Mouse (Mus musculus) kidney, adult 2 months (tissue): ENCODE data around the gene Ppm1h. TPM values are rescaled to one million over a fixed set of nuclear protein-coding genes. Genes with fewer than 3 reads are reported as not detected.

Experiments used
- DNase-seq: peaks from one replicate; pipeline ENCODE4 v3.0.0; 2021
- H3K27ac ChIP-seq: fragments of 200-500 bp; 2 replicates; pipeline ENCODE4 v1.5.1; 2012; ENCODE audit warnings: low read depth, low read length, control low read depth, inconsistent platforms; ENCODE audit not compliant: insufficient read depth
- H3K27me3 ChIP-seq: fragments of 200-500 bp; replicated peaks from 2 replicates; pipeline ENCODE4 v1.6.1; 2012; ENCODE audit warnings: mild to moderate bottlenecking, moderate library complexity, low read length, inconsistent platforms; ENCODE audit not compliant: control insufficient read depth, insufficient read depth
- H3K36me3 ChIP-seq: fragments of 200-500 bp; 2 replicates; pipeline ENCODE4 v1.6.1; 2012; ENCODE audit warnings: mild to moderate bottlenecking, moderate library complexity, low read length, inconsistent platforms; ENCODE audit not compliant: control insufficient read depth, insufficient read depth
- H3K4me1 ChIP-seq: fragments of 200-500 bp; 2 replicates; pipeline ENCODE4 v1.6.1; 2011; ENCODE audit warnings: low read length; ENCODE audit not compliant: control insufficient read depth, insufficient read depth
- H3K4me3 ChIP-seq: fragments of 200-500 bp; 2 replicates; pipeline ENCODE4 v1.5.1; 2011; ENCODE audit warnings: mild to moderate bottlenecking, low read depth, low read length, control low read depth; ENCODE audit not compliant: insufficient read depth
- CTCF ChIP-seq: fragments of 200-500 bp; conservative IDR thresholded peaks from 2 replicates; pipeline ENCODE4 v1.5.1; 2011; ENCODE audit warnings: low read depth, mild to moderate bottlenecking, control low read depth, low read length, moderate library complexity, mixed read lengths; ENCODE audit not compliant: insufficient read depth, insufficient read length
- POLR2A ChIP-seq: fragments of 200-500 bp; IDR thresholded peaks from one replicate; pipeline ENCODE4 v1.6.1; 2011; ENCODE audit warnings: low read depth, low read length, control low read depth
- WGBS: fragments of 180-500 bp; shearing (Covaris S2); methylation state at CpG from one replicate; pipeline ENCODE4 v1.1.7; 2018; 5-methylcytosine and 5-hydroxymethylcytosine counted together
- polyA plus RNA-seq: library from polyadenylated mRNA; depleted of rRNA; stranded (reverse); fragments of >200 nt; gene quantifications from 2 replicates; pipeline ENCODE4 v1.2.3, GENCODE M21; 2012

The Ppm1h gene
- polyA plus RNA-seq, 1 experiment = 27.1 TPM

DNA sequence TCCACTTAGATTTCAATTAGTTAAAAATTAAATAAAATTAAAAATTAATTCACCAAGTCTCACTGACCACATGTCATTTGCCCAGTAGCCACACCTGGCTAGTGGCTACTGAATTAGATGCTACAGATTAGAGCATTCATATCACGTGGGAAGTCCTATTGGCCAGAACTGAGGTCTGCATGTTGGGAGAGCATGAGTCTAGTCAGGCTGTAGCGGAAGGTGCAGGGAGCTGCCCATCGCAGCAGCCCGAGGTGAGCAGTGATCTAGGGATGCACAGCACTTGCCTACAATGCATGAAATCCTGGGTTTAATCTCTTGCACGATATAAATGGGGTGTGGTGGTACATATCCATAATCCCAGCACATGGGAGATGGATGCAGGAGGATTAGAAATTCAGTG is 206.7 kb downstream of the Ppm1h start:
- Histone ChIP-seq H3K36me3 (no peaks in the 10 kb centered on the region), H3K4me1 (peaks cover 29% of the 10 kb centered on the region), H3K27ac (no peak overlapping the region), H3K4me3 (no peak overlapping the region), H3K27me3 (no peaks in the 10 kb centered on the region)
- 77% methylated on average over 5 of the region's 5 CpGs for WGBS
- TF ChIP-seq CTCF = no peak
- no peak for TF ChIP-seq POLR2A
- peak; percentile 31 for DNase-seq

DNA sequence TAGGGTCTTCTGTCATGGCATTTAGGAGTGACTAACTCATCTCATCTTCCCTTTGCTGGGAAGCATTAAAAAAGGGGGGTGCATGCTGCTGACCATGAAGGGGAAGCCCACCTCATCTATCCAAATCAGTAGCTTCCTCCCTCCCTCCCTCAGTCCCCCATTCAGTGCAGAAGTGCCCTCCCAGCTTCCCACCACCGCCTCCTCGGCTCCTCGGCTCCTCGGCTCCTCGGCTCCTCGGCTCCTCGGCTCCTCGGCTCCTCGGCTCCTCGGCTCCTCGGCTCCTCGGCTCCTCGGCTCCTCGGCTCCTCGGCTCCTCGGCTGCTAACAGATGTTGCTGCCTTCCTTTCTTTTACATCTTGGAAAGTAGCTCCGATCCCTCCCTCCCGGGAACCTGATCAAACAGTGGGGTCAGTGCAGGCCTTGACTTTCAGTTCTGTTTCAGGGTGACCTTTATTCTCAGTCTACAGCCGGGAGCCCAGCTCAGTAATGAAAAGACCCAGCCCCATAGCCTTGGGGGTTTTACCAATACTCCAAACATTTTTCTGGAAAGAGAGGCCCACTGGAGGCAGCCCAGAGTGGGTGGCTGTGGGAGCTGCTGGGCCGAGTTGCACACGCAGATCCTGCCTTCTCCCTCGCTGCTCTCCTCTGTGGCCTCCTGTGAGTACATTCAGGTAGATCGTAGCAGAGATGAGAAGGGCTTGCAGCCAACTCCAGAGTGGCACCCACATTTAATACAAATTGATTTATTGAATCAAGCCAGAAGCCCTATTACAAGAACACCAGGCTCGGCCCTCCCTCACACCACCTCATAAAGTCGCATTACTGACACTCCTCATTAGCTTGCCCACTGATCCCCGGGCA is 207.7 kb downstream of the Ppm1h start:
- no peaks in the 10 kb centered on the region for H3K27me3 ChIP-seq
- DNase-seq = peak; percentile 39
- 37% methylated on average over 26 of the region's 26 CpGs for WGBS
- H3K36me3 ChIP-seq = no peaks in the 10 kb centered on the region
- H3K4me1 ChIP-seq = peaks cover 31% of the 10 kb centered on the region
- H3K27ac ChIP-seq = peak overlapping the region; percentile 73; the same call in 1 of the 2 replicates
- no peak overlapping the region for H3K4me3 ChIP-seq
- TF ChIP-seq CTCF = no peak
- no peak for TF ChIP-seq POLR2A

- Histone ChIP-seq H3K27me3 (no peaks in the 10 kb centered on the region), H3K4me1 (peaks cover 31% of the 10 kb centered on the region), H3K27ac (peak overlapping the region; percentile 73; the same call in 1 of the 2 replicates), H3K4me3 (no peak overlapping the region), H3K36me3 (no peaks in the 10 kb centered on the region)
- DNase-seq = no peak
- WGBS = 61% methylated on average over 14 of the region's 14 CpGs
- no peak for TF ChIP-seq CTCF
- no peak for TF ChIP-seq POLR2A
These were observed 208.5 kb downstream of the Ppm1h start for GRCm38 (mm10) chr10:122886916-122887527.

GRCm38 (mm10) chr10:122887528-122888183 is 209.1 kb downstream of the Ppm1h start:
- no peaks in the 10 kb centered on the region for H3K27me3 ChIP-seq
- no peak for TF ChIP-seq POLR2A
- no peak for TF ChIP-seq CTCF
- H3K27ac ChIP-seq = 0 out of 2 replicates have a peak overlapping the region, but pooled peaks have one; percentile 12
- DNase-seq = no peak
- no peak overlapping the region for H3K4me3 ChIP-seq
- WGBS = 65% methylated on average over 10 of the region's 10 CpGs
- H3K36me3 ChIP-seq = no peaks in the 10 kb centered on the region
- H3K4me1 ChIP-seq = peaks cover 34% of the 10 kb centered on the region

- peaks cover 23% of the 10 kb centered on the region for H3K4me1 ChIP-seq
- peak overlapping the region; percentile 52; the same call in 1 of the 2 replicates for H3K27ac ChIP-seq
- WGBS = 84% methylated on average over 14 of the region's 14 CpGs
- H3K4me3 ChIP-seq = no peak overlapping the region
- TF ChIP-seq POLR2A = no peak
- TF ChIP-seq CTCF = no peak
- no peaks in the 10 kb centered on the region for H3K27me3 ChIP-seq
- no peaks in the 10 kb centered on the region for H3K36me3 ChIP-seq
- no peak for DNase-seq
These were observed 212.3 kb downstream of the Ppm1h start for GRCm38 (mm10) chr10:122890682-122891350.

DNA sequence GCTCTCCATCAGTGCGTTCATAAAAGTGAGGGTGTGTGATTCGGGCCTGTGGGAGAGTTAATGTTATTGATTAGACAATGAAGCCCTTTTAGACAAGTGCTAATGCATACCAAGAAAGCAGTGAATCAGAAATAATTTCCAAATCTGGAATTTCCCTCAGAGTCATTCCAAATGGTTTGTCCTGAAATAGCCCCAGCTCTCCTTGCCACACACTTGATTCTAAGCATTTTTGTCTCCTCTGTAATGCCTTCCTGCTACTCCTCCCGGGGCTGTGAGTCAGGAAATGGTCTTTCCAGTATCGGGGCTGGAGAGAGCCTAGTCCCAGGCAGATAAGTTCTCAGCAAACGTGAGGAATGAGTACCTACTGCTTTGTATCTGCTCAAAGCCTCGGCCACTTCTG is 212.9 kb downstream of the Ppm1h start:
- WGBS = 36% methylated on average over 6 of the region's 6 CpGs

More for the DNA sequence above, 212.9 kb downstream of the Ppm1h start:
- H3K27me3 ChIP-seq = no peaks in the 10 kb centered on the region
- no peaks in the 10 kb centered on the region for H3K36me3 ChIP-seq
- peak; percentile 43 for DNase-seq
- H3K4me3 ChIP-seq = no peak overlapping the region
- TF ChIP-seq CTCF (no peak), POLR2A (no peak)
- peak overlapping the region; percentile 87 for H3K27ac ChIP-seq
- peaks cover 20% of the 10 kb centered on the region for H3K4me1 ChIP-seq
